Mouse (Mus musculus) MEL (cell line): ENCODE measurements at regions not wholly inside any gene's neighbourhood (a gene's known extent, or its start where the extent isn't known, plus 50 kb on each side); places are given as distances from the start of the nearest gene placed in this dataset.

ENCODE experiments used
- DNase-seq: peaks from one replicate; pipeline ENCODE4 v3.0.0; 2011; ENCODE audit warnings: low read depth, low spot score
- H3K27ac ChIP-seq: 2 replicates; pipeline ENCODE4 v1.5.1; 2012; ENCODE audit warnings: low read depth, mild to moderate bottlenecking, control low read depth, low read length, moderate library complexity; ENCODE audit not compliant: control insufficient read depth
- H3K27me3 ChIP-seq, 2 experiments: fragments of 150-350 bp in 1 of 2; sonication (generic) in 1 of 2; 2 replicates each; pipeline ENCODE4 v1.6.1; 2012; ENCODE audit warnings: low read length in 2 of 2, mild to moderate bottlenecking in 2 of 2, improper control_type of control experiment in 1 of 2, moderate library complexity in 1 of 2; ENCODE audit not compliant: insufficient read depth in 2 of 2, control insufficient read depth in 1 of 2
- H3K36me3 ChIP-seq, 2 experiments: 2 replicates each; pipeline ENCODE4 v1.6.1; 2012 to 2014; ENCODE audit warnings: low read length in 2 of 2, improper control_type of control experiment in 1 of 2, inconsistent platforms in 1 of 2, mild to moderate bottlenecking in 1 of 2; ENCODE audit not compliant: insufficient read depth in 2 of 2, control insufficient read depth in 1 of 2
- H3K4me1 ChIP-seq, 2 experiments: fragments of 150-350 bp in 1 of 2; sonication (generic) in 1 of 2; 2 replicates each; pipeline ENCODE4 v1.6.1; 2012; ENCODE audit warnings: low read length in 2 of 2, improper control_type of control experiment in 1 of 2, mild to moderate bottlenecking in 1 of 2; ENCODE audit not compliant: insufficient read depth in 2 of 2, control insufficient read depth in 1 of 2
- H3K4me3 ChIP-seq, 2 experiments: fragments of 150-350 bp in 1 of 2; sonication (generic) in 1 of 2; 2 replicates each; pipeline ENCODE4 v1.5.1; 2012; ENCODE audit warnings: low read depth in 2 of 2, low read length in 2 of 2, mild to moderate bottlenecking in 2 of 2, moderate library complexity in 2 of 2, control low read depth in 1 of 2, improper control_type of control experiment in 1 of 2; ENCODE audit not compliant: control insufficient read depth in 1 of 2, insufficient read depth in 1 of 2
- H3K79me2 ChIP-seq: 2 replicates; pipeline ENCODE4 v1.6.1; 2012; ENCODE audit warnings: mild to moderate bottlenecking, low read length, moderate library complexity; ENCODE audit not compliant: control insufficient read depth, poor library complexity, insufficient read depth
- H3K9ac ChIP-seq: 2 replicates; pipeline ENCODE4 v1.6.1; 2012; ENCODE audit warnings: low read depth, mild to moderate bottlenecking, control low read depth, low read length, moderate library complexity; ENCODE audit not compliant: control insufficient read depth, poor library complexity, severe bottlenecking
- H3K9me3 ChIP-seq: fragments of 150-350 bp; sonication (generic); replicated peaks from 2 replicates; pipeline ENCODE4 v1.6.1; 2012; ENCODE audit warnings: mild to moderate bottlenecking, low read length, improper control_type of control experiment, moderate library complexity; ENCODE audit not compliant: insufficient read depth
- BHLHE40 ChIP-seq: IDR thresholded peaks from 2 replicates; pipeline ENCODE4 v1.6.1; 2012; ENCODE audit warnings: low read depth, mild to moderate bottlenecking, inconsistent platforms, low read length, improper control_type of control experiment, borderline replicate concordance
- CTCF ChIP-seq, 3 experiments: IDR thresholded peaks in 2 of 3; conservative IDR thresholded peaks in 1 of 3; 2 replicates each; pipeline ENCODE4 v1.5.1; 2011 to 2012; ENCODE audit warnings: low read length in 3 of 3, low read depth in 2 of 3, mild to moderate bottlenecking in 2 of 3, improper control_type of control experiment in 1 of 3, inconsistent platforms in 1 of 3, mixed read lengths in 1 of 3, moderate library complexity in 1 of 3; ENCODE audit not compliant: control insufficient read depth in 1 of 3, insufficient read depth in 1 of 3, poor library complexity in 1 of 3, severe bottlenecking in 1 of 3
- ETS1 ChIP-seq: IDR thresholded peaks from 2 replicates; pipeline ENCODE4 v1.6.1; 2012; ENCODE audit warnings: low read depth, mild to moderate bottlenecking, inconsistent platforms, low read length, improper control_type of control experiment, moderate library complexity
- MAX ChIP-seq: IDR thresholded peaks from 2 replicates; pipeline ENCODE4 v1.6.1; 2011; ENCODE audit warnings: low read length, improper control_type of control experiment
- MAZ ChIP-seq: IDR thresholded peaks from 2 replicates; pipeline ENCODE4 v1.6.1; 2012; ENCODE audit warnings: low read depth, mild to moderate bottlenecking, inconsistent platforms, low read length, improper control_type of control experiment
- MXI1 ChIP-seq: IDR thresholded peaks from 2 replicates; pipeline ENCODE4 v1.6.1; 2011; ENCODE audit warnings: mild to moderate bottlenecking, low read depth, low read length, improper control_type of control experiment
- NRF1 ChIP-seq: IDR thresholded peaks from 2 replicates; pipeline ENCODE4 v1.6.1; 2014; ENCODE audit warnings: low read depth, mild to moderate bottlenecking, inconsistent platforms, low read length, improper control_type of control experiment, moderate library complexity; ENCODE audit not compliant: poor library complexity, insufficient read depth, severe bottlenecking
- POLR2A ChIP-seq, 2 experiments: IDR thresholded peaks; 2 replicates each; pipeline ENCODE4 v1.6.1; 2011 to 2012; ENCODE audit warnings: low read length in 2 of 2, mild to moderate bottlenecking in 2 of 2, control low read depth in 1 of 2, improper control_type of control experiment in 1 of 2, low read depth in 1 of 2, moderate library complexity in 1 of 2; ENCODE audit not compliant: control insufficient read depth in 1 of 2, insufficient read depth in 1 of 2, poor library complexity in 1 of 2
- POLR2AphosphoS2 ChIP-seq: IDR thresholded peaks from 2 replicates; pipeline ENCODE4 v1.6.1; 2011; ENCODE audit warnings: low read length, improper control_type of control experiment
- RAD21 ChIP-seq: IDR thresholded peaks from 2 replicates; pipeline ENCODE4 v1.6.1; 2011; ENCODE audit warnings: mild to moderate bottlenecking, low read depth, low read length, improper control_type of control experiment
- RCOR1 ChIP-seq: IDR thresholded peaks from 2 replicates; pipeline ENCODE4 v1.6.1; 2012; ENCODE audit warnings: low read depth, mild to moderate bottlenecking, inconsistent platforms, low read length, improper control_type of control experiment
- SIN3A ChIP-seq: IDR thresholded peaks from 2 replicates; pipeline ENCODE4 v1.6.1; 2012; ENCODE audit warnings: low read length, improper control_type of control experiment, inconsistent platforms
- SMC3 ChIP-seq: IDR thresholded peaks from 2 replicates; pipeline ENCODE4 v1.6.1; 2011; ENCODE audit warnings: low read depth, low read length, improper control_type of control experiment
- UBTF ChIP-seq: IDR thresholded peaks from 2 replicates; pipeline ENCODE4 v1.6.1; 2012; ENCODE audit warnings: low read depth, mild to moderate bottlenecking, inconsistent platforms, low read length, improper control_type of control experiment, moderate library complexity, borderline replicate concordance; ENCODE audit not compliant: insufficient read depth
- USF1 ChIP-seq: IDR thresholded peaks from 2 replicates; pipeline ENCODE4 v1.6.1; 2014; ENCODE audit warnings: low read depth, mild to moderate bottlenecking, inconsistent platforms, low read length, improper control_type of control experiment, moderate library complexity
- ZC3H11A ChIP-seq: IDR thresholded peaks from 2 replicates; pipeline ENCODE4 v1.6.1; 2012; ENCODE audit warnings: low read depth, mild to moderate bottlenecking, inconsistent platforms, low read length, improper control_type of control experiment
- ZMIZ1 ChIP-seq: IDR thresholded peaks from 2 replicates; pipeline ENCODE4 v1.6.1; 2012; ENCODE audit warnings: low read depth, mild to moderate bottlenecking, inconsistent platforms, low read length, improper control_type of control experiment, moderate library complexity
- ZNF384 ChIP-seq: IDR thresholded peaks from 2 replicates; pipeline ENCODE4 v1.6.1; 2012; ENCODE audit warnings: low read depth, mild to moderate bottlenecking, inconsistent platforms, low read length, improper control_type of control experiment

GRCm38 (mm10) chr17:93874430-93874829 is 675.6 kb downstream of the Adcyap1 start:
- TF ChIP-seq SMC3 (peak; percentile 74), RAD21 (peak; percentile 73), MAZ (no peak), USF1 (no peak), POLR2A (IDR thresholded peaks at IDR 0.05; ENCODE audit: control insufficient read depth in 1 of 2, insufficient read depth in 1 of 2, low read depth in 1 of 2, low read length in 2 of 2, poor library complexity in 1 of 2) (no peak), ETS1 (no peak), NRF1 (no peak), ZC3H11A (peak; percentile 44), UBTF (no peak), BHLHE40 (no peak), RCOR1 (no peak), CTCF (IDR thresholded peaks at IDR 0.05 in 2 of 3, conservative IDR thresholded peaks at IDR 0.05 in 1 of 3; ENCODE audit: control insufficient read depth in 1 of 3, insufficient read depth in 1 of 3, low read depth in 2 of 3, low read length in 3 of 3, poor library complexity in 1 of 3, severe bottlenecking in 1 of 3) (peak; percentile 33 to 62 (median 52); a peak in 5 of 6 replicates)
- Histone ChIP-seq H3K9ac (no peak overlapping the region), H3K4me1 (no peaks in the 10 kb centered on the region), H3K27ac (no peak overlapping the region), H3K4me3 (no peak overlapping the region), H3K79me2 (no peaks in the 10 kb centered on the region), H3K9me3 (no peaks in the 10 kb centered on the region), H3K36me3 (no peaks in the 10 kb centered on the region), H3K27me3 (no peaks in the 10 kb centered on the region)
- DNase-seq: peak; percentile 43

- no peak for DNase-seq
- no peaks in the 10 kb centered on the region for H3K79me2 ChIP-seq
Observed at GRCm38 (mm10) chr17:93905666-93906065, 706.8 kb downstream of the Adcyap1 start.

More at GRCm38 (mm10) chr17:93905666-93906065, 706.8 kb downstream of the Adcyap1 start:
- H3K36me3 ChIP-seq: peaks cover 0 to 2% of the 10 kb centered on the region in 2 experiments; a peak in 1 of 4 replicates
- no peak for TF ChIP-seq MAZ
- no peak for TF ChIP-seq MAX
- no peak for TF ChIP-seq SIN3A
- no peak for TF ChIP-seq NRF1
- no peak for TF ChIP-seq POLR2AphosphoS2
- no peak for TF ChIP-seq RCOR1
- no peak for TF ChIP-seq USF1
- no peak for TF ChIP-seq ZNF384
- no peak for TF ChIP-seq ZMIZ1
- no peak for TF ChIP-seq MXI1
- TF ChIP-seq, all 39 proteins: peak for 0
- Histone ChIP-seq H3K4me1 (0 out of 4 replicates have a peak, but pooled peaks cover 0 to 3% of the 10 kb centered on the region in 2 experiments), H3K9ac (no peak overlapping the region), H3K27me3 (no peaks in the 10 kb centered on the region), H3K4me3 (no peak overlapping the region), H3K27ac (no peak overlapping the region), H3K9me3 (no peaks in the 10 kb centered on the region)
